Mouse (Mus musculus): Measurements from ENCODE around the gene Ralgapa2.

GRCm38 (mm10) chr2:146401588-146401987, 110.6 kb downstream of the Ralgapa2 start:
- no peak for TF ChIP-seq EP300 (IDR thresholded peaks at IDR 0.05; ENCODE audit: insufficient read depth, low read depth, low read length)
- no peak for TF ChIP-seq CTCF (IDR thresholded peaks at IDR 0.05; ENCODE audit: low read depth, low read length)

Measured in ES-Bruce4 (cell line).